Mouse (Mus musculus) C2C12 (cell line): Measurements from ENCODE around the gene Fnip2.

ENCODE experiments used
- CTCF ChIP-seq: IDR thresholded peaks from one replicate; pipeline ENCODE4 v1.5.1; 2011; ENCODE audit not compliant: control insufficient read depth, insufficient read depth, insufficient read length
- MYOG ChIP-seq: IDR thresholded peaks from one replicate; pipeline ENCODE4 v1.6.1; 2011; ENCODE audit not compliant: control insufficient read depth, insufficient read length; ENCODE audit errors: extremely low read depth

- TF ChIP-seq CTCF (no peak), MYOG (no peak)
Measured at GRCm38 (mm10) chr3:79542585-79542984, 25.0 kb downstream of the Fnip2 start.
